Mouse (Mus musculus): ENCODE results near the gene Ppl. TPM values are rescaled to one million over a fixed set of nuclear protein-coding genes. Genes with fewer than 3 reads are reported as not detected.

Ppl gene
- polyA plus RNA-seq, 1 experiment from 2014 or later, result 3.1 TPM

DNA sequence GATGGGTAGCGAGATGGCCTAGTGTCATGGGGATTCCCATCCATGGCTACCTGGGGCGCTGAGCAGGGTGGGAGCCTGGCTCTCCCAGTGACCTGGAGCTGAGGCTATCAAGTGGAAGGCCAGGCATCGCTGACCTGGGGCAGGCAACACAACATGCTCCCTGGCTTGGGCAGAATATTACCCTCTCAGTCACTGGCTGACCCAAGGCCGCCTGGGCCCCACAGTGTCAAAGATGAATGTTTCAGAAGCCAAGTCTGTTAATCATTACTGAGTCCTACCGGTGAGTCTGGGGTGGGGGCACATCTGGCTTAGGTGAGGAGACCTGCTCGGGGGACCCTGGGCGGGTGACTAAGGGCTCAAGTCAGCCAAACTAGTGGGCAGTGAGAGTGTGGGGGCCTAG is 22.3 kb downstream of the Ppl start:
- peaks cover 12% of the 10 kb centered on the region for H3K4me1 ChIP-seq (ENCODE audit: control insufficient read depth, insufficient read depth, low read length)
- 0 out of 2 replicates have a peak overlapping the region, but pooled peaks have one; percentile 7 for H3K9ac ChIP-seq (ENCODE audit: low read depth, low read length)
- no peaks in the 10 kb centered on the region for H3K36me3 ChIP-seq (ENCODE audit: control insufficient read depth, insufficient read depth, low read length)
- no peak overlapping the region for H3K4me3 ChIP-seq (ENCODE audit: low read length)
- no peaks in the 10 kb centered on the region for H3K27me3 ChIP-seq (replicated peaks; ENCODE audit: control insufficient read depth, insufficient read depth, low read length)
- H3K27ac ChIP-seq (ENCODE audit: low read length), result no peak overlapping the region
- H3K9me3 ChIP-seq (ENCODE audit: control insufficient read depth, low read length), result peaks cover 4% of the 10 kb centered on the region; the same call in 1 of the 2 replicates
- no peak overlapping the region for H3K4me2 ChIP-seq (ENCODE audit: low read depth, low read length)
- ATAC-seq, result peak; percentile 85
- 57% methylated on average over 7 of the region's 7 CpGs for WGBS

DNA sequence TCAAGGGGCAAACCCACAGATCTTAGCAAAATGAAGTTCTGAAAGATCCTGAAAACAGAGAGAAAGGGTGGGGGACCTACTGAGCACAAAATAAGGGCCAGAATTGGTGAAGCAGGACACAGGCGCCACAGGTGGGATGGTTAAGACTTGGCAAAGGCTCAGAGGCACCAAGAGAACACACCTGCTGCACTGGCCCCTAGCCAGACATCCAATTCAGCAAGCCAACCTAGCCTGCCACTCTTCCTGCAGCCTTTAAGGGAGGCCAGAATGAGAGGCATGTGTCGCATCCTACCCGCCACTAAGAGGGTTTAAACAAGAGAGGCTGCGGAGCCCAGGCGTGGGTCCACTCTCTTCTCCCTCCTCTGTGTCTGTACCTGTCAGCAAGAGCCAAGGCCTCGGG is 31.2 kb downstream of the Ppl start:
- Histone ChIP-seq H3K9me3 (ENCODE audit: control insufficient read depth, low read length) (no peaks in the 10 kb centered on the region), H3K27ac (ENCODE audit: low read length) (no peak overlapping the region), H3K4me1 (ENCODE audit: control insufficient read depth, insufficient read depth, low read length) (no peaks in the 10 kb centered on the region), H3K27me3 (replicated peaks; ENCODE audit: control insufficient read depth, insufficient read depth, low read length) (no peaks in the 10 kb centered on the region), H3K4me2 (ENCODE audit: low read depth, low read length) (no peak overlapping the region), H3K4me3 (ENCODE audit: low read length) (no peak overlapping the region), H3K36me3 (ENCODE audit: control insufficient read depth, insufficient read depth, low read length) (no peaks in the 10 kb centered on the region), H3K9ac (ENCODE audit: low read depth, low read length) (no peak overlapping the region)
- ATAC-seq, result no peak
- 78% methylated on average over 6 of the region's 6 CpGs for WGBS

DNA sequence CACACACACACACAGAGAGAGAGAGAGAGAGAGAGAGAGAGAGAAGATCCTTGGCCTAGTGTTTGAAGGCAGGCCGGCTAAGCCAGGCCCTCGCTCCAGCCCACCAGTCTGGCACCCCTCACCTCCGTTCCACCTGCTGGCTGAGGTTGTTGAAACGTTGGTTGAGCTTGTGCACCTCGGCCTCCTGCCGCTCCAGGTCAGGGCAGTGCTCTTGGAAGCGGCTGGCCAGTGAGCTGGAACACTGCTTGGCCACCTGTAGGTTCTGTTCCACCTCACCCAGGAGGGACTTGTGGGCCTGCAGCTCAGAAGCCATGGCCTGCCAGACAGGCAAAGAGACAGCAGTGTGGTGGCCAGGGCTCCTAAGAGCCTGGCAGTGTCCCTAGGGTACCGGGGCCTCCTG is 35.7 kb downstream of the Ppl start:
- 77% methylated on average over 8 of the region's 8 CpGs for WGBS
- Histone ChIP-seq H3K36me3 (ENCODE audit: control insufficient read depth, insufficient read depth, low read length) (no peaks in the 10 kb centered on the region), H3K9me3 (ENCODE audit: control insufficient read depth, low read length) (no peaks in the 10 kb centered on the region), H3K9ac (ENCODE audit: low read depth, low read length) (no peak overlapping the region), H3K4me1 (ENCODE audit: control insufficient read depth, insufficient read depth, low read length) (no peaks in the 10 kb centered on the region), H3K27me3 (replicated peaks; ENCODE audit: control insufficient read depth, insufficient read depth, low read length) (no peaks in the 10 kb centered on the region), H3K4me2 (ENCODE audit: low read depth, low read length) (no peak overlapping the region), H3K4me3 (ENCODE audit: low read length) (no peak overlapping the region), H3K27ac (ENCODE audit: low read length) (no peak overlapping the region)
- ATAC-seq, result no peak

DNA sequence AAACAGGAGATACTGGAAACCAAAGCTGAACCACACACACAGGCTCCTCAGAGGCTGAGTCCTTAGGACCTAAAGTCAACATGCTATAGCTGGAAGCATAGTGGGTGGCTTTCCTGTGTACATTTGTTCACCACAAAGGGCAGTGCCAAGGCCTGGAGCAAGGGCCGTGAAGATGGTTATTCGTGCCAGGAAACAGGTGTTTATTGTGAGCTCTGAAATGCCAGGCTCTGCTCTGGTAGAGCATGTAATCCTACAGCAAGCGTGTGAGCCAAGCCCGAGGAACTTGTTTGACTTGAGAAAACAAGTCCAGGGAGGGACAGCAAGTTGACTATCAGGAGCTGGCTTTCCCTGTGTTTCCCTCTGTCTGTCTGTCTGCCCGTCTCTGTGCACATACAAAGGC is 38.9 kb downstream of the Ppl start:
- no peaks in the 10 kb centered on the region for H3K27me3 ChIP-seq (replicated peaks; ENCODE audit: control insufficient read depth, insufficient read depth, low read length)
- H3K27ac ChIP-seq (ENCODE audit: low read length), result no peak overlapping the region
- H3K4me2 ChIP-seq (ENCODE audit: low read depth, low read length), result no peak overlapping the region
- H3K4me1 ChIP-seq (ENCODE audit: control insufficient read depth, insufficient read depth, low read length), result no peaks in the 10 kb centered on the region
- WGBS, result 83% methylated on average over 5 of the region's 5 CpGs
- no peaks in the 10 kb centered on the region for H3K36me3 ChIP-seq (ENCODE audit: control insufficient read depth, insufficient read depth, low read length)
- no peak overlapping the region for H3K9ac ChIP-seq (ENCODE audit: low read depth, low read length)
- H3K4me3 ChIP-seq (ENCODE audit: low read length), result no peak overlapping the region
- no peaks in the 10 kb centered on the region for H3K9me3 ChIP-seq (ENCODE audit: control insufficient read depth, low read length)
- ATAC-seq, result no peak

DNA sequence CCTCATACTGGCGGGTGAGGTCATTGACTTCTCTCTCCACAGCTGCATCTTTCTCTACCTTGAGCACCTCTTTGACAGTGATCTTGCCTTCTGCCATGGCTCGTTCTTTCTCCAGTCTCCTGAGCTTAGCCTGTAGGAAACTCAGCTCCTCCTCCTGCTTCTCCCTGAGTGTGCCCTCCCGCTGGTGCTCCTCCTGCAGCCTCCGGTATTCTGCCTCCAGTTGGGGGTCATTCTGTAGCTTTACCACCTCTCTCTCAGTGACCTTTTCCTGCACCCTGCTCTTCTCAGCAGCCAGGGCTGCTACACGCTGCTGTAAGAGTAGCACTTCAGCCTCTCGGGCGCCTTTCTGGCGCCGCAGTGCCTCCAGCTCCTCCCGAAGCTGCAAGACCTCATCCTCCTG is 43.2 kb downstream of the Ppl start:
- Histone ChIP-seq H3K4me3 (ENCODE audit: low read length) (no peak overlapping the region), H3K27me3 (replicated peaks; ENCODE audit: control insufficient read depth, insufficient read depth, low read length) (no peaks in the 10 kb centered on the region), H3K4me1 (ENCODE audit: control insufficient read depth, insufficient read depth, low read length) (no peaks in the 10 kb centered on the region), H3K9me3 (ENCODE audit: control insufficient read depth, low read length) (no peaks in the 10 kb centered on the region), H3K36me3 (ENCODE audit: control insufficient read depth, insufficient read depth, low read length) (peaks cover 7% of the 10 kb centered on the region; the same call in 1 of the 2 replicates), H3K27ac (ENCODE audit: low read length) (no peak overlapping the region), H3K9ac (ENCODE audit: low read depth, low read length) (no peak overlapping the region), H3K4me2 (ENCODE audit: low read depth, low read length) (no peak overlapping the region)
- ATAC-seq, result no peak
- WGBS, result 59% methylated on average over 10 of the region's 10 CpGs

DNA sequence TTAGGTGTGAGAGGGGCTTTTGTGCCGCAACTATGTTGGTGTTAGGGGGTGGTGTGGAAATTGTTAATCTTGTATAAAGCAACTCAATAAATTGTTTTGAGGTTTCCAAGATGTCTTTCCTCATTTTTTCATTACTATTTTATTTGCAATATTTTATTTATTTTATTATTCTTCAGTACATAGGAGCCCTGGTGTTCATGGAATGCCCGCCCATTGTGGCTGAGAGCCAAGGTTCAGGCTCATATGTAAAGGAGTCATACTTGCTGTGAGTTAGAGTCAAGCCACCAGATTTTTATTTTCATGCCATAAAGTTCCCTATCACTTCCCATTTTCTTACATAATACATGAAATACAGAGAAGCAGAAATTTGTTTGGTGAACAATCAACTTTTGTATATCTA is 46.0 kb downstream of the Ppl start:
- H3K36me3 ChIP-seq (ENCODE audit: control insufficient read depth, insufficient read depth, low read length), result peaks cover 12% of the 10 kb centered on the region; the same call in 1 of the 2 replicates
- ATAC-seq, result no peak

DNA sequence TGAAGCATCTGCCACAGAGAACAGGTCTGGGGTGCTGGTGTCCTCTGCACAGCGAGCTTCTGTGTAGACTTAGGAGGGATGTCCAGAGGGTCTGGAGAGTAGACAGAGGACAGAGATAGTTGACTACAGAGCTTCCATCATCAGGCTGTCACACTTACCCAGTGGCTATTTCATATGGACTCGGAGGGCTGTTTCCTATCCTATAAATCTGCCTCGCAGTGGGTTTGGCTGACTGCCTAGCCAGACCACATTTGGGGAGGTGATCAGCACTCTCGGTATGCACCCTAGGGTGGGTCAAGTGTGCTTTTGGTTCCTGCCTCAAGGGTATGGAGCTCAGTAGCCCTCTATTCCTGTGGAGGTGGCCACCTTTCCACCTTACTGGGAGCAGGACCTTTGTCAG is 47.0 kb downstream of the Ppl start:
- Histone ChIP-seq H3K36me3 (ENCODE audit: control insufficient read depth, insufficient read depth, low read length) (peaks cover 12% of the 10 kb centered on the region; the same call in 1 of the 2 replicates), H3K9me3 (ENCODE audit: control insufficient read depth, low read length) (no peaks in the 10 kb centered on the region), H3K4me2 (ENCODE audit: low read depth, low read length) (no peak overlapping the region), H3K4me1 (ENCODE audit: control insufficient read depth, insufficient read depth, low read length) (no peaks in the 10 kb centered on the region), H3K27me3 (replicated peaks; ENCODE audit: control insufficient read depth, insufficient read depth, low read length) (no peaks in the 10 kb centered on the region), H3K4me3 (ENCODE audit: low read length) (no peak overlapping the region), H3K27ac (ENCODE audit: low read length) (no peak overlapping the region), H3K9ac (ENCODE audit: low read depth, low read length) (no peak overlapping the region)
- 87% methylated on average over 4 of the region's 4 CpGs for WGBS
- no peak for ATAC-seq

More for the DNA sequence above, 46.0 kb downstream of the Ppl start:
- no peaks in the 10 kb centered on the region for H3K4me1 ChIP-seq (ENCODE audit: control insufficient read depth, insufficient read depth, low read length)
- no peak overlapping the region for H3K9ac ChIP-seq (ENCODE audit: low read depth, low read length)
- 94% methylated on average over 2 of the region's 2 CpGs for WGBS
- no peak overlapping the region for H3K4me3 ChIP-seq (ENCODE audit: low read length)
- no peaks in the 10 kb centered on the region for H3K9me3 ChIP-seq (ENCODE audit: control insufficient read depth, low read length)
- no peak overlapping the region for H3K4me2 ChIP-seq (ENCODE audit: low read depth, low read length)
- H3K27ac ChIP-seq (ENCODE audit: low read length), result no peak overlapping the region
- no peaks in the 10 kb centered on the region for H3K27me3 ChIP-seq (replicated peaks; ENCODE audit: control insufficient read depth, insufficient read depth, low read length)

DNA sequence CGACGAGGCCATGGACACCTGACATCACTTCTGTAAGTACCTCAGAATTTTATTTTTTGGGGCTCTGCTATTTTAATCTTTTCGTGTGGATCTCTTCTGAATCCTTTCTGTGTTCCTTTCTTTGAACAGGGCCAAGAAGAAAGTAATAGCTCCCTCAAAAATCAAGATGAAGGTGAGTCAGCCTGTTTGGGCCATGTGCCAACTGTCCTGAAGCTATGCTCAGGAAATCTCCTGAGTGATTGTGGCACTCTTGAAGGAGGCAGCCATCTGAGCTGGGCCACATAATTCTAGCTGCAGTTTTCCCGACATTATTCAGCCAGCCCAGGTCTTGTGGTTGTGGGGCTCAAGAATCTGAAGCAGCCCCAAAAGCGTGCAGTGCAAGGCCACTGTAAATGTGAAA is 57.9 kb downstream of the Ppl start:
- Histone ChIP-seq H3K4me2 (ENCODE audit: low read depth, low read length) (no peak overlapping the region), H3K36me3 (ENCODE audit: control insufficient read depth, insufficient read depth, low read length) (peaks cover 29% of the 10 kb centered on the region; the same call in 1 of the 2 replicates), H3K9me3 (ENCODE audit: control insufficient read depth, low read length) (no peaks in the 10 kb centered on the region), H3K27ac (ENCODE audit: low read length) (no peak overlapping the region), H3K9ac (ENCODE audit: low read depth, low read length) (no peak overlapping the region), H3K27me3 (replicated peaks; ENCODE audit: control insufficient read depth, insufficient read depth, low read length) (no peaks in the 10 kb centered on the region), H3K4me3 (ENCODE audit: low read length) (no peak overlapping the region), H3K4me1 (ENCODE audit: control insufficient read depth, insufficient read depth, low read length) (no peaks in the 10 kb centered on the region)
- 91% methylated on average over 5 of the region's 5 CpGs for WGBS
- ATAC-seq, result no peak

DNA sequence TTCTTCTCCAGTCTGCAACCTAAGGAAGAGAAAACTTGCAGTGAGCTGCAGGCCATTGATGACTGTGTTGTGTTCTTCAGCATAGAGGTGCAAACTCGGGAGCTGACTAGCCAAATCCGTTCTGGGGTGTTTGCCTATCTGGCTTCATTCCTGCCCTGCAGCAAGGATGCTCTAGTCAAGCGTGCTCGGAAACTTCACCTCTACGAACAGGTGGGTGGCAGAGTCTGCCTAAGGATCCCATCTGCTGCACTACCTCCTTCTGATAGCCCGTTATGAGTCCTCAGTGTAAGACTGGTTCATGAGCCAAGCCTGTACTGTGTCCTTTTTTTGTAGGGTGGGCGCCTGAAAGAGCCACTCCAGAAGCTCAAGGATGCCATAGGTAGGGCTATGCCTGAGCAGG is 60.2 kb downstream of the Ppl start:
- 94% methylated on average over 7 of the region's 7 CpGs for WGBS
- H3K27me3 ChIP-seq (replicated peaks; ENCODE audit: control insufficient read depth, insufficient read depth, low read length), result no peaks in the 10 kb centered on the region
- no peak overlapping the region for H3K9ac ChIP-seq (ENCODE audit: low read depth, low read length)
- no peak for ATAC-seq
- no peaks in the 10 kb centered on the region for H3K9me3 ChIP-seq (ENCODE audit: control insufficient read depth, low read length)
- no peak overlapping the region for H3K4me2 ChIP-seq (ENCODE audit: low read depth, low read length)
- no peak overlapping the region for H3K4me3 ChIP-seq (ENCODE audit: low read length)
- H3K27ac ChIP-seq (ENCODE audit: low read length), result no peak overlapping the region
- no peaks in the 10 kb centered on the region for H3K4me1 ChIP-seq (ENCODE audit: control insufficient read depth, insufficient read depth, low read length)
- H3K36me3 ChIP-seq (ENCODE audit: control insufficient read depth, insufficient read depth, low read length), result peaks cover 20% of the 10 kb centered on the region; the same call in 1 of the 2 replicates

DNA sequence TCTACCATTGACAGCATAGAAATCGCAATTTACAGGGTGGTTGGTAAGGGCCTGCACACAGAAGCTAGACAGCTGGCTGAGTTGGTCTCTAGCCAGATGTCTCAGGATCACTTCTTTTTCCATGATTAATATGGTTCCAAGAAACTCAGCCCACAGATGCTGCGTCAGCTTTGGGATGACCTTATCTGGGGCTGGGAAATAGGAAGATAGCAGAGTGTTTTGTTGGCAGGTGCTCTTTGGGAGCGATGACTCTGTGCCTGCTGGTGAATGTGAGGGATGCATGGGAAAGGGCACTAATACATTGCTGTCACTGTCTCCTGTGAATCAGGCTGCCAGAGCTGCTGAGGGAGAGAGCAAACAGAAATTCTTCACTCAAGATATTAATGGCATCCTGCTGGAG is 61.9 kb downstream of the Ppl start:
- Histone ChIP-seq H3K4me2 (ENCODE audit: low read depth, low read length) (no peak overlapping the region), H3K27ac (ENCODE audit: low read length) (no peak overlapping the region), H3K9ac (ENCODE audit: low read depth, low read length) (no peak overlapping the region), H3K27me3 (replicated peaks; ENCODE audit: control insufficient read depth, insufficient read depth, low read length) (no peaks in the 10 kb centered on the region), H3K36me3 (ENCODE audit: control insufficient read depth, insufficient read depth, low read length) (peaks cover 10% of the 10 kb centered on the region; the same call in 1 of the 2 replicates), H3K4me1 (ENCODE audit: control insufficient read depth, insufficient read depth, low read length) (no peaks in the 10 kb centered on the region), H3K9me3 (ENCODE audit: control insufficient read depth, low read length) (no peaks in the 10 kb centered on the region), H3K4me3 (ENCODE audit: low read length) (no peak overlapping the region)
- ATAC-seq, result no peak
- 75% methylated on average over 3 of the region's 3 CpGs for WGBS
